Mouse (Mus musculus) heart, postnatal 25 days (tissue): ENCODE results near the gene Clec12a. TPM values are rescaled to one million over a fixed set of nuclear protein-coding genes. Genes with fewer than 3 reads are reported as not detected.

Source experiments
- DNase-seq: peaks from one replicate; pipeline ENCODE4 v3.0.0; 2022; ENCODE audit warnings: low spot score
- intact Hi-C: fragments of 180-260 bp; cut with DNase I; formaldehyde crosslinking; loops from one replicate; pipeline ENCODE4 v1.15.1; 2025
- total RNA-seq, 2 experiments: library from RNA; stranded (reverse); gene quantifications; 2 replicates each; pipeline ENCODE4 v1.2.3; 2021

Clec12a gene
- total RNA-seq, 2 experiments from 2014 or later = 1.1 TPM

- intact Hi-C loops = loop anchor here (5.0 kb wide), 3 partner anchors 112 to 517 kb away; no protein-coding TSS in a partner anchor
- DNase-seq = no peak
These were observed 27.1 kb downstream of the Clec12a start for GRCm38 (mm10) chr6:129369374-129370132.

- DNase-seq = no peak
These were observed 32.5 kb downstream of the Clec12a start for GRCm38 (mm10) chr6:129374937-129375471.

GRCm38 (mm10) chr6:129380454-129380853, 38.0 kb downstream of the Clec12a start:
- intact Hi-C loops = no loop called here
- no peak for DNase-seq

More at GRCm38 (mm10) chr6:129374937-129375471, 32.5 kb downstream of the Clec12a start:
- intact Hi-C loops = no loop called here

GRCm38 (mm10) chr6:129381736-129382135, 39.2 kb downstream of the Clec12a start:
- DNase-seq = no peak
- intact Hi-C loops = no loop called here

- intact Hi-C loops = no loop called here
- no peak for DNase-seq
These were observed 41.0 kb downstream of the Clec12a start for GRCm38 (mm10) chr6:129383466-129383865.

GRCm38 (mm10) chr6:129385000-129385399, 42.5 kb downstream of the Clec12a start:
- no peak for DNase-seq

GRCm38 (mm10) chr6:129385774-129386173, 43.3 kb downstream of the Clec12a start, which contains the start of gene Clec12b:
Gene Clec12b, minus strand, starts transcription at chr6:129385874.
- DNase-seq = no peak
- intact Hi-C loops = no loop called here

More at GRCm38 (mm10) chr6:129385000-129385399, 42.5 kb downstream of the Clec12a start:
- intact Hi-C loops = no loop called here

- DNase-seq = no peak
- intact Hi-C loops = loop anchor here (1.0 to 2.0 kb wide), 3 partner anchors 83 to 166 kb away; no protein-coding TSS in a partner anchor
These were observed 50.7 kb downstream of the Clec12a start for GRCm38 (mm10) chr6:129393087-129393720.

- intact Hi-C loops = loop anchor here (1.0 to 2.0 kb wide), 3 partner anchors 83 to 165 kb away; no protein-coding TSS in a partner anchor
- no peak for DNase-seq
These were observed 51.2 kb downstream of the Clec12a start for GRCm38 (mm10) chr6:129393732-129394131.

GRCm38 (mm10) chr6:129396997-129397396, 54.5 kb downstream of the Clec12a start, which contains the start of gene Clec1b:
Gene Clec1b, plus strand, starts transcription at chr6:129397297.
- intact Hi-C loops = no loop called here

GRCm38 (mm10) chr6:129399945-129400344, 57.5 kb downstream of the Clec12a start:
- no peak for DNase-seq
- intact Hi-C loops = no loop called here

More at GRCm38 (mm10) chr6:129396997-129397396, 54.5 kb downstream of the Clec12a start, which contains the start of gene Clec1b:
- no peak for DNase-seq

- intact Hi-C loops = no loop called here
- no peak for DNase-seq
These were observed 59.9 kb downstream of the Clec12a start for GRCm38 (mm10) chr6:129402404-129402803.

- intact Hi-C loops = no loop called here
These were observed 60.9 kb downstream of the Clec12a start for GRCm38 (mm10) chr6:129403391-129403790.

GRCm38 (mm10) chr6:129405999-129406398, 63.5 kb downstream of the Clec12a start:
- intact Hi-C loops = no loop called here
- DNase-seq = no peak

More at GRCm38 (mm10) chr6:129403391-129403790, 60.9 kb downstream of the Clec12a start:
- no peak for DNase-seq

- intact Hi-C loops = no loop called here
- no peak for DNase-seq
These were observed 64.8 kb downstream of the Clec12a start for GRCm38 (mm10) chr6:129407324-129407723.

GRCm38 (mm10) chr6:129408562-129408961, 66.1 kb downstream of the Clec12a start, which contains the start of gene Clec9a:
Gene Clec9a, plus strand, starts transcription at chr6:129408862.
- intact Hi-C loops = no loop called here

GRCm38 (mm10) chr6:129414177-129414576, 71.7 kb downstream of the Clec12a start:
- no peak for DNase-seq
- intact Hi-C loops = no loop called here

More at GRCm38 (mm10) chr6:129408562-129408961, 66.1 kb downstream of the Clec12a start, which contains the start of gene Clec9a:
- no peak for DNase-seq
